Mouse (Mus musculus) left cerebral cortex, postnatal 14 days (tissue): ENCODE measurements around the gene Cym. TPM values are rescaled to one million over a fixed set of nuclear protein-coding genes. Genes with fewer than 3 reads are reported as not detected.

ENCODE experiments used
- DNase-seq, 2 experiments: peaks; one replicate each; pipeline ENCODE4 v3.0.0; 2021 to 2022; ENCODE audit warnings: low spot score in 2 of 2, mixed read lengths in 1 of 2
- intact Hi-C: fragments of 180-260 bp; cut with DNase I; formaldehyde crosslinking; loops from one replicate; pipeline ENCODE4 v1.15.1; 2025
- long read RNA-seq, 2 experiments: library from polyadenylated mRNA; stranded (forward); transcript quantifications; one replicate each; pipeline ENCODE4 v2.0.0; 2021
- total RNA-seq, 2 experiments: library from RNA; stranded (reverse); gene quantifications; 2 replicates each; pipeline ENCODE4 v1.2.3; 2021

Gene Cym
- not detected for total RNA-seq
- long read RNA-seq, experiment 1, result 0 reads
- long read RNA-seq, experiment 2, result 0 reads

DNA sequence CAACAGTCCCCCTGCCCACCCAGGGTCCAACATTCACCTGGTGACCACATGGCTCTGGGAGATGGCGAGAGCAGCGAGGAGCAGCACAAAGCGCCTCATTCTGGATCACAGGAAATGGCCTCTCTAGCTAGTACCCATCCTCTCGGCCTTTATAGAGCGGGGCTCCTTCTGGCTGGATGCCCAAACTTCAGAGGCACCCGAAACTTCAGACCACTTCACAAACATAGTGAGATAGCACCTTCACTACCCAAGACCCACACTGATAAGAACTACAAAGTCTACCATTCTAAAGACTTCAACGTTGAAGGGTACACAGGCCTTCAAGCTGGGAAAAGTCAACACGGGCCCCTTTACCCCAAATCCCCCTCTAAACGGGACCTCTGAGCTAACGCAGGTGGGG, at the start of gene Cym:
Gene Cym (minus strand): TSS at position 125 of the 400 bp plus-strand sequence.
- intact Hi-C loops, result no loop called here
- DNase-seq, result no peak

- DNase-seq, result no peak
- intact Hi-C loops, result no loop called here
Measured at GRCm38 (mm10) chr3:107266814-107267345, 45.3 kb upstream of the Cym start.

DNA sequence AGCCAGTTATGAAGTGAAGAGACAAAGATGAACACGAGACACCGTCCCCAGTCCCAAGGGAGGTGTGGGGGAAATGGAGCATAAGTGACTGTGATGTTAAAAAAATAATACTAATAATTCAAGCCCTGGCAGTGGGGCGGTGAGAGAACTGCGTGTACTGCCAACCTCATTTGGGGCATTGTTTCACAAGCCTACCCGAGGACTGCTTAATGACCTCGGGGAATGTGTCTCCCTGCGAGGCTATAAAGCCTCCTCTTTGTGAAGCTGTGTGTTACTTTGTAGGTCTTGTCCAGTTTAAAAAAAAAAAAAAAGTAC, 40.3 kb upstream of the Cym start:
- peak in 1 of 2 experiments; percentile 22 for DNase-seq
- intact Hi-C loops, result no loop called here

GRCm38 (mm10) chr3:107260956-107261850, 39.7 kb upstream of the Cym start:
- intact Hi-C loops, result no loop called here
- DNase-seq, result peak; percentile 27 to 60

GRCm38 (mm10) chr3:107257924-107258323, 36.4 kb upstream of the Cym start:
- intact Hi-C loops, result no loop called here
- DNase-seq, result peak in 1 of 2 experiments; percentile 39

DNA sequence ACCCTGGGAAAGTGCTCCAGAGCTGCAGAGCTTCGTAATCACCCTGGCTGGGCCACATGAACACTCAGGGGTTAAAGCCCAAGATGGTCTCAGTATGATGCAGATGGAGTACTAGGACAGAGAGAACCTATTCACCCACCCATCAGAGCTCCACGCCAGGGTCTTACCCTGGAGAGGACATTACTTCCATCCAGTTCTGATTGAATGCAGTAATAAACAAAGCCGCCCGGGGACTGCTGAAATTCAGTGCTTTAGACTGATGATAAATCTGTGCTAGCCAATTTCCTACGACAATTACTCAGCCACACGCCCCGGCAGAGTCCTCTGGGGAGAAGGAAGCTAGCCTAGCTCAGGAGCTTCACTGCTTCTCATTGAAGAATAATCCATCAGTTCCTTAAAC, 35.2 kb upstream of the Cym start:
- no peak for DNase-seq
- intact Hi-C loops, result no loop called here

- DNase-seq, result no peak
- intact Hi-C loops, result no loop called here
Measured at GRCm38 (mm10) chr3:107255992-107256391, 34.5 kb upstream of the Cym start.

DNA sequence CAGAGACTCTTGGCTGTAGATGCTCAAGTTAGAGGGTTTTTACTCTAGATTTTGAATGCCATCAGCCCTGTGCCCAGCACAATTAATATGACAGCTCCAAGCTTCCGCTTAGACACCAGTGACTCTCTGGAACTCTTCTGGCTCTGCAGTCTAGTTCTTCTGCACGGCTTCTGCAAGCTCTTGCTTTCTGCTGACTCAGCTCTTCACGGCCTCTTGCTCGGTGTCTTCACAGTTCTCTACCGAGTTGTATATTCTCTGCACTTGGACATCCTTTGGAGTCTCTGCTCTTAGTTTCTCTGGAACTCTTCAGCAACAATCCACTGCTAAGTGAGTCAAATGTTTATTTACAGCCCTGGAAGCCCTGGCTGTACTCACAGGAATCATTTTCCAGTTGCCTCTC, 32.4 kb upstream of the Cym start:
- DNase-seq, result no peak
- intact Hi-C loops, result no loop called here

DNA sequence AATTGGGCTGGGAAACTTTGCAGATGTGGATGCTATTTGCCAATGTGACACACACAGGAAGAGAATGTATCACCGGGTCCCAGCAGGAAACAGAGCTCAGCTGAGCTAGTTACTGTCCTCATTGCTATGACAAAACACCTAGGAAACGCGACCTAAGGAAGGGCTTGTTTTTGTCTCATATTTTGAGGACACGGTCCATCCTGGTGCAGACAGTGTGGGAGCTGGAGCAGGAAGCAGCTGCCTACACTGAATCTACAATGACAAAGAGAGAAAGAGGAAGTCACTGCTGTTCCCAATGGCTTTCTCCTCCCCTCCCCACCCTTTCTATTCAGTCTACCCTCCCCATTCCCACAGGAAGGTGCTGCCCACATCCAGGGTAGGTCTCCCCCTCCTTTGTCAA, 30.5 kb upstream of the Cym start:
- DNase-seq, result no peak
- intact Hi-C loops, result no loop called here

- intact Hi-C loops, result no loop called here
- no peak for DNase-seq
Measured at GRCm38 (mm10) chr3:107250320-107250719, 28.8 kb upstream of the Cym start.

DNA sequence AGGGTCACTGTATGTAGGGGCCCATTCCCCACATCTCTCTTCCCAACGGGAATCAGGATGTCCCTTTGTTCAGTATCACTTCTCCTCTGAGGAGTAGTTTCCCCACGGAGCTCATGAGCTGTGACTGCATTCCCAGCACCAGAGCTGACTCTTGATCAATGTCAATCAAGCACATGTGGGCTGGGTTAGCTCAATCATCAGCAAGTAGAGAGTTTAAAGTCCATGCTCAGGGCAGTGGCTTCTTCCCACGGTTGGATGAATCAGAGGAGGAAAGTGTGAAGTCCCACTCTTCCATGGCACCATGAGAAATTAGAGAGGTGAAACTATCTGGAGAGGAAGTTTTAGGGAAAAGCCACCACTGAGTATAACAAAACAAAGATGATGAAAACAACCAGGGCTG, 27.5 kb upstream of the Cym start:
- intact Hi-C loops, result no loop called here
- no peak for DNase-seq

GRCm38 (mm10) chr3:107246876-107247275, 25.3 kb upstream of the Cym start:
- no peak for DNase-seq
- intact Hi-C loops, result no loop called here

GRCm38 (mm10) chr3:107241389-107242094, 20.0 kb upstream of the Cym start:
- no peak for DNase-seq
- intact Hi-C loops, result no loop called here

DNA sequence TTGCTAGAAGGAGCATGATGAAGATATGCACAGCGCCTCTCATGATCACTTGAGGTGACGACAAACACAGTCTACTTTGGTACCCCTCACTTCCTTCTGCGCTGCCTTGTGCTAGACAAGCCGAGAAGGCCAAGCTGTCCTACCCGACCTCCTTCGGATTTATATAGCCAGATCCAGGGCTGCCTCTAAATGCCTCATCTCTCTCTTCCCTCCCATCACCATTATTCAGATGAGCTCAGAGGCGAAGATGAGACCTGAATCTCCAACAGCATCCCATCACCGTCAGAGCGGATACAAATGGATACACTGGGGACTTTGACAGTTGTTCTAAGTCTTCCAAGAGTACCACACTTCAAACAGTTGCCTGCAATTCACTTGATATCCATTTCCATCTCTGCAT, 18.1 kb upstream of the Cym start, which contains the start of gene Prok1:
Gene Prok1 (minus strand): TSS at position 101 of the 400 bp plus-strand sequence.
- intact Hi-C loops, result loop anchor here (10.0 kb wide), 1 partner anchor 115 kb away; no protein-coding TSS in a partner anchor
- DNase-seq, result no peak

- no peak for DNase-seq
- intact Hi-C loops, result loop anchor here (10.0 kb wide), 1 partner anchor 116 kb away; no protein-coding TSS in a partner anchor
Measured at GRCm38 (mm10) chr3:107238471-107238980, 17.0 kb upstream of the Cym start.

DNA sequence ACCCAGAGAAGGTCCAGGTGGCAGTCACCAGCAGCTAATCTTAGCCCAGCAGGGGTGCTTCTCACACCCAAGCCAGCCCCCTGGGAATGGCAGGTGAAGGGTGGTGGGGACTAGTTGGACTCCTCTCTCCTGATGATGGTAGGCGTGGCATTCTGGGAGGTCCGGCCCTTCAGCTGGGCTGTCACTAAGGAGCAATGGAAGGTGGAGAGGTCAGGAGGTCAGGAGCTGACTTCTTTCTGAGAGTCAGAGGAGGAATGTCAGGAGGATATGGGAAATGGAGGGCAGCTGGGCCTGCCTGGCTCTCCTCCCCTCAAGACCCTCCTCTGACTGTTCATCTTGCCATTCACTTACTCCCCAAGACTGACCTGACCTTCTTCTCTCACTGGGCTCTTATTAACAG, 16.5 kb upstream of the Cym start:
- intact Hi-C loops, result loop anchor here (10.0 kb wide), 1 partner anchor 117 kb away; no protein-coding TSS in a partner anchor
- no peak for DNase-seq

DNA sequence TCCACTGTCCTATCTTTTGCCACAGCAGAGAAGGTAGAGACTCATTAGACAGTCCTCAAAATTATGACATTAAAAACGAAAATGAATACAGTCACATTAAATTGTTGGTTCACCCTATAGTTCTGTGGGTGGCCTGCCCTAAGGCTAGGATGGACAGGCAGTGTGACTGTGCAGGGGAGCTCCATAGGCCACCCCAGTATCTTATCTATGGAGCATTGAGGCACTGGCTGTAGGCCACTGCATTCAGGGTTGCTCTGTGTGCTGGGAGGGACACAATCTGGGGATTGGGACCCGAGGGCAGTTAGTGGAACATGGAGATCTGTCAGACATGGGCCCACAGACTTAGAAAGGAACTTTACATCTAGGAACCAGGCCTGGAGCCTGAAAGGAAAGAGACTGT, 12.4 kb upstream of the Cym start:
- DNase-seq, result no peak
- intact Hi-C loops, result loop anchor here (1.0 to 10.0 kb wide), 3 partner anchors 40 to 228 kb away; no protein-coding TSS in a partner anchor

GRCm38 (mm10) chr3:107233351-107233813, 11.8 kb upstream of the Cym start:
- peak; percentile 90 to 93 for DNase-seq
- intact Hi-C loops, result loop anchor here (1.0 to 10.0 kb wide), 3 partner anchors 41 to 229 kb away; no protein-coding TSS in a partner anchor

- no peak for DNase-seq
- intact Hi-C loops, result loop anchor here (5.0 to 10.0 kb wide), 2 partner anchors 124 to 231 kb away; no protein-coding TSS in a partner anchor
Measured at GRCm38 (mm10) chr3:107231202-107231601, 9.7 kb upstream of the Cym start.

DNA sequence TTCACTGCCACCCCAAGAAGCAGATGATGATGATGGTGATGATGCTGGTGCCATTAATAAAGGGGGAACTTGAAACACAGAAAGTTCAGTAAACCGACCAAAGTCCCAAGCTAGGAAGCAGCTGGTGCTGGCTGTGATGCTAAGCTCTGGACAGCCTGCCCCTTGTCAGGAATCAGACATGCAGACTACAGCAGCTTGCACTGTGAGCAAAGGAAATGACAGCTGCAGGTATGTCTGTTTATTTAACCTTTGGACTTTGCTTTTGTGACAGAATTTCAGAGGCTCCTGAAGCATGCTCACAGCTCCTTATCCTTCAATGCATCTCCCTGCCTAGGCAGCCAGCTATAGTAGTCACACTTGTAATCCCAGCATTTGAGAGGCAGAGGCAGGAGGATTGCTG, 9.0 kb upstream of the Cym start, which contains the start of gene A630076J17Rik:
Gene A630076J17Rik (plus strand): TSS at position 88 of the 400 bp plus-strand sequence.
- DNase-seq, result no peak
- intact Hi-C loops, result loop anchor here (5.0 to 10.0 kb wide), 2 partner anchors 124 to 232 kb away; no protein-coding TSS in a partner anchor
